Mouse (Mus musculus): ENCODE measurements at regions not wholly inside any gene's neighbourhood (a gene's known extent, or its start where the extent isn't known, plus 50 kb on each side); places are given as distances from the start of the nearest gene placed in this dataset.

- Histone ChIP-seq H3K27ac (ENCODE audit: insufficient read depth, low read length) (no peak overlapping the region), H3K4me3 (replicated peaks; ENCODE audit: insufficient read depth, low read depth, low read length) (no peak overlapping the region), H3K4me1 (ENCODE audit: control insufficient read depth, insufficient read depth, low read length) (no peaks in the 10 kb centered on the region), H3K27me3 (ENCODE audit: control insufficient read depth, insufficient read depth, low read length) (no peaks in the 10 kb centered on the region)
- no peak for TF ChIP-seq CTCF (IDR thresholded peaks at IDR 0.05; ENCODE audit: borderline replicate concordance, insufficient read depth, low read depth, low read length)
- no peak for TF ChIP-seq POLR2A (IDR thresholded peaks at IDR 0.05; ENCODE audit: borderline replicate concordance, insufficient read depth, low read length)
- 30% methylated on average over 2 of the region's 2 CpGs for WGBS
- DNase-seq: no peak
Observed at GRCm38 (mm10) chr12:7576081-7576480, 401.4 kb upstream of the Apob start.

GRCm38 (mm10) chr12:7587501-7587900, 389.9 kb upstream of the Apob start:
- TF ChIP-seq CTCF (IDR thresholded peaks at IDR 0.05; ENCODE audit: borderline replicate concordance, insufficient read depth, low read depth, low read length) (no peak), POLR2A (IDR thresholded peaks at IDR 0.05; ENCODE audit: borderline replicate concordance, insufficient read depth, low read length) (no peak)
- no peak overlapping the region for H3K27ac ChIP-seq (ENCODE audit: insufficient read depth, low read length)
- no peak for DNase-seq
- H3K27me3 ChIP-seq (ENCODE audit: control insufficient read depth, insufficient read depth, low read length): no peaks in the 10 kb centered on the region
- no peaks in the 10 kb centered on the region for H3K4me1 ChIP-seq (ENCODE audit: control insufficient read depth, insufficient read depth, low read length)
- H3K4me3 ChIP-seq (replicated peaks; ENCODE audit: insufficient read depth, low read depth, low read length): no peak overlapping the region

- DNase-seq: no peak
- TF ChIP-seq POLR2A (IDR thresholded peaks at IDR 0.05; ENCODE audit: borderline replicate concordance, insufficient read depth, low read length) (no peak), CTCF (IDR thresholded peaks at IDR 0.05; ENCODE audit: borderline replicate concordance, insufficient read depth, low read depth, low read length) (no peak)
- WGBS: 51% methylated on average over 3 of the region's 3 CpGs
- Histone ChIP-seq H3K4me1 (ENCODE audit: control insufficient read depth, insufficient read depth, low read length) (no peaks in the 10 kb centered on the region), H3K4me3 (replicated peaks; ENCODE audit: insufficient read depth, low read depth, low read length) (no peak overlapping the region), H3K27me3 (ENCODE audit: control insufficient read depth, insufficient read depth, low read length) (no peaks in the 10 kb centered on the region), H3K27ac (ENCODE audit: insufficient read depth, low read length) (no peak overlapping the region)
Observed at GRCm38 (mm10) chr12:7611272-7612092, 366.0 kb upstream of the Apob start.

- 40% methylated on average over 4 of the region's 4 CpGs for WGBS
- no peak overlapping the region for H3K27ac ChIP-seq (ENCODE audit: insufficient read depth, low read length)
- no peak overlapping the region for H3K4me3 ChIP-seq (replicated peaks; ENCODE audit: insufficient read depth, low read depth, low read length)
- no peaks in the 10 kb centered on the region for H3K27me3 ChIP-seq (ENCODE audit: control insufficient read depth, insufficient read depth, low read length)
- H3K4me1 ChIP-seq (ENCODE audit: control insufficient read depth, insufficient read depth, low read length): no peaks in the 10 kb centered on the region
- TF ChIP-seq POLR2A (IDR thresholded peaks at IDR 0.05; ENCODE audit: borderline replicate concordance, insufficient read depth, low read length) (no peak), CTCF (IDR thresholded peaks at IDR 0.05; ENCODE audit: borderline replicate concordance, insufficient read depth, low read depth, low read length) (no peak)
- no peak for DNase-seq
Observed at GRCm38 (mm10) chr12:7636417-7637175, 340.9 kb upstream of the Apob start.

- TF ChIP-seq CTCF (IDR thresholded peaks at IDR 0.05; ENCODE audit: borderline replicate concordance, insufficient read depth, low read depth, low read length) (no peak), POLR2A (IDR thresholded peaks at IDR 0.05; ENCODE audit: borderline replicate concordance, insufficient read depth, low read length) (no peak)
- 62% methylated on average over 4 of the region's 4 CpGs for whole genome bisulfite sequencing
- no peaks in the 10 kb centered on the region for H3K4me1 ChIP-seq (ENCODE audit: control insufficient read depth, insufficient read depth, low read length)
- DNase-seq: no peak
- H3K4me3 ChIP-seq (replicated peaks; ENCODE audit: insufficient read depth, low read depth, low read length): no peak overlapping the region
- H3K27me3 ChIP-seq (ENCODE audit: control insufficient read depth, insufficient read depth, low read length): no peaks in the 10 kb centered on the region
- H3K27ac ChIP-seq (ENCODE audit: insufficient read depth, low read length): no peak overlapping the region
Observed at GRCm38 (mm10) chr12:7637629-7638028, 339.8 kb upstream of the Apob start.

- no peak for TF ChIP-seq CTCF (IDR thresholded peaks at IDR 0.05; ENCODE audit: borderline replicate concordance, insufficient read depth, low read depth, low read length)
- no peak for TF ChIP-seq POLR2A (IDR thresholded peaks at IDR 0.05; ENCODE audit: borderline replicate concordance, insufficient read depth, low read length)
- H3K4me1 ChIP-seq (ENCODE audit: control insufficient read depth, insufficient read depth, low read length): no peaks in the 10 kb centered on the region
- H3K4me3 ChIP-seq (replicated peaks; ENCODE audit: insufficient read depth, low read depth, low read length): no peak overlapping the region
- no peak for DNase-seq
- WGBS: 93% methylated on average over 3 of the region's 3 CpGs
- H3K27me3 ChIP-seq (ENCODE audit: control insufficient read depth, insufficient read depth, low read length): no peaks in the 10 kb centered on the region
- H3K27ac ChIP-seq (ENCODE audit: insufficient read depth, low read length): no peak overlapping the region
Observed at GRCm38 (mm10) chr12:7650851-7651250, 326.6 kb upstream of the Apob start.

GRCm38 (mm10) chr12:7662027-7662426, 315.4 kb upstream of the Apob start:
- H3K27ac ChIP-seq (ENCODE audit: insufficient read depth, low read length): no peak overlapping the region
- no peak for DNase-seq
- TF ChIP-seq POLR2A (IDR thresholded peaks at IDR 0.05; ENCODE audit: borderline replicate concordance, insufficient read depth, low read length) (no peak), CTCF (IDR thresholded peaks at IDR 0.05; ENCODE audit: borderline replicate concordance, insufficient read depth, low read depth, low read length) (no peak)
- 30% methylated on average over 3 of the region's 3 CpGs for WGBS
- H3K4me3 ChIP-seq (replicated peaks; ENCODE audit: insufficient read depth, low read depth, low read length): no peak overlapping the region
- no peaks in the 10 kb centered on the region for H3K27me3 ChIP-seq (ENCODE audit: control insufficient read depth, insufficient read depth, low read length)
- no peaks in the 10 kb centered on the region for H3K4me1 ChIP-seq (ENCODE audit: control insufficient read depth, insufficient read depth, low read length)

GRCm38 (mm10) chr12:7670114-7670513, 307.3 kb upstream of the Apob start:
- H3K27ac ChIP-seq (ENCODE audit: insufficient read depth, low read length): no peak overlapping the region
- no peak for DNase-seq
- H3K27me3 ChIP-seq (ENCODE audit: control insufficient read depth, insufficient read depth, low read length): no peaks in the 10 kb centered on the region
- H3K4me1 ChIP-seq (ENCODE audit: control insufficient read depth, insufficient read depth, low read length): no peaks in the 10 kb centered on the region
- TF ChIP-seq CTCF (IDR thresholded peaks at IDR 0.05; ENCODE audit: borderline replicate concordance, insufficient read depth, low read depth, low read length) (no peak), POLR2A (IDR thresholded peaks at IDR 0.05; ENCODE audit: borderline replicate concordance, insufficient read depth, low read length) (no peak)
- H3K4me3 ChIP-seq (replicated peaks; ENCODE audit: insufficient read depth, low read depth, low read length): no peak overlapping the region
- WGBS: 97% methylated on average over 3 of the region's 3 CpGs

Measured in cerebellum, adult 2 months (tissue).